Mouse (Mus musculus) thymus, postnatal 36 days (tissue): ENCODE data around the gene Gngt2.
A peak's percentile ranks its signal among the peaks of the same experiment; 100 is the strongest.

ENCODE experiments used
- DNase-seq, 2 experiments: peaks; one replicate each; pipeline ENCODE4 v3.0.0; 2022; ENCODE audit warnings: mixed read lengths in 2 of 2

The Gngt2 gene

GRCm38 (mm10) chr11:95826317-95827167, 10.5 kb upstream of the Gngt2 start:
- DNase-seq = no peak

- DNase-seq = no peak
Observed at GRCm38 (mm10) chr11:95827168-95827447, 9.9 kb upstream of the Gngt2 start.

- DNase-seq = peak; percentile 61 to 72
Observed at GRCm38 (mm10) chr11:95827464-95828085, 9.4 kb upstream of the Gngt2 start.

GRCm38 (mm10) chr11:95828181-95828964, 8.6 kb upstream of the Gngt2 start:
- peak in 1 of 2 experiments; percentile 36 for DNase-seq

GRCm38 (mm10) chr11:95829526-95830050, 7.4 kb upstream of the Gngt2 start:
- DNase-seq = peak in 1 of 2 experiments; percentile 50

- peak; percentile 68 to 80 for DNase-seq
Observed at GRCm38 (mm10) chr11:95830411-95831275, 6.4 kb upstream of the Gngt2 start.

- DNase-seq = no peak
Observed at GRCm38 (mm10) chr11:95831276-95831619, 5.8 kb upstream of the Gngt2 start.

- DNase-seq = peak in 1 of 2 experiments; percentile 51
Observed at GRCm38 (mm10) chr11:95831641-95832040, 5.4 kb upstream of the Gngt2 start.

GRCm38 (mm10) chr11:95832129-95833005, 4.6 kb upstream of the Gngt2 start:
- DNase-seq = peak in 1 of 2 experiments; percentile 50

GRCm38 (mm10) chr11:95833006-95833570, 3.9 kb upstream of the Gngt2 start:
- peak; percentile 64 to 83 for DNase-seq

- peak; percentile 59 to 79 for DNase-seq
Observed at GRCm38 (mm10) chr11:95833631-95834142, 3.3 kb upstream of the Gngt2 start.

GRCm38 (mm10) chr11:95834143-95834667, 2.8 kb upstream of the Gngt2 start:
- peak; percentile 91 to 97 for DNase-seq

- DNase-seq = peak; percentile 66 to 80
Observed at GRCm38 (mm10) chr11:95834742-95835710, 2.0 kb upstream of the Gngt2 start.

- DNase-seq = no peak
Observed at GRCm38 (mm10) chr11:95835832-95836231, 1.2 kb upstream of the Gngt2 start.

GRCm38 (mm10) chr11:95836433-95836832, 583 bp upstream of the Gngt2 start:
- DNase-seq = no peak

- no peak for DNase-seq
Observed at GRCm38 (mm10) chr11:95838598-95838997, 1.6 kb downstream of the Gngt2 start.

GRCm38 (mm10) chr11:95838999-95839868, 2.2 kb downstream of the Gngt2 start:
- peak in 1 of 2 experiments; percentile 29 for DNase-seq
